In the genomic region with DNA sequence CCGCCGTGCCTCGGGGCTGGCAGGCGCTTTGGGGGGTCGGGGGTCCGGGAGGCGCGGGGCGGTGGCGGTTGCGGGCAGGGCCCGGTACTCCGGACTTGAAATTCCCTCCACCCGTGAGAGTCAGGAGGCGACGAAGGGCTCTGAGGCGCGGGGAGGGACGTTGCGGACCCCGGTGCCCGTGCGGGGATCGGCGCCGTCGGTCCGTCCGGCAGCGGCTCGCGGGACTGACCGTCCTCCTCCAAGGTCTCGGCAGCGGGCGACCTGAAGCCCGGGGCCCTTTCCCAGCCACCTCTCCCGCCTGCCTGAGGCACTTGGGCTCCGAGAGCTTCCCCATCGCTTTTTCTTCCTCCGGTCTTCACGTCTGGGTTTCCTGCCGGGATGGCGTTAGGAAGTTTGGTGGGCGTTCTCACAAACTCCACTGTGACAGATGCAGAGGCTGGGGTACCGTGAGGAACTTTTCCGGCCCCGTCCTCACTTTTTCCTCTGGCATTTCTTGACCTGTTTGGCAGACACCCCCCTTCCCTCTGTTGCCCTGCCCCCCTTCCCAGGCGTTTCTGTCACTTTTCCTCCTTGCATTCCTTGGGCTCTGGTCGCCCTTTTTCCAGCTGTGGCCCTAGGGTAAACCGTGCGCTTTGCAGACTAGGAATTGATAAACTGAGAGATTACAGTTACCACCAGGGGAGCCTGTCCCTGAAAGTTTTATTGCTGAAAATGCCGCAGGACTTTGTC, we compare ENCODE assay signal across 8 mouse cellular contexts. TPM values are rescaled to one million over a fixed set of nuclear protein-coding genes. Genes with fewer than 3 reads are reported as not detected.
DNase-seq lines count a peak whose midpoint lies in the region; ATAC-seq lines count a peak whose summit lies in the region.

No protein-coding gene starts in this region.

- peaks cover 4% of the 10 kb centered on the region; the same call in 1 of the 2 replicates for H3K9me3 ChIP-seq in embryonic facial prominence, embryonic 14.5 days (ENCODE audit: control insufficient read depth, low read length)
- 0 out of 2 replicates have a peak, but pooled peaks cover 2% of the 10 kb centered on the region for H3K9me3 ChIP-seq in heart, embryonic 16.5 days (replicated peaks; ENCODE audit: control insufficient read depth, low read length)

- H3K4me2 ChIP-seq in embryonic facial prominence, embryonic 14.5 days (ENCODE audit: low read depth, low read length), result peak overlapping the region; percentile 88
- H3K4me2 ChIP-seq in heart, embryonic 16.5 days (ENCODE audit: low read depth, low read length), result peak overlapping the region; percentile 75

- ATAC-seq in embryonic facial prominence, embryonic 14.5 days (ENCODE audit: low read depth), result 0 out of 2 replicates have a peak, but pooled peaks have one; percentile 34
- peak; percentile 24 for ATAC-seq in heart, embryonic 16.5 days (replicated peaks; ENCODE audit: extremely low read depth, insufficient read depth, low FRiP score)
- 0 out of 2 replicates have a peak, but pooled peaks have one; percentile 25 for ATAC-seq in megakaryocyte-erythroid progenitor cell, adult 5-6 weeks (replicated peaks; ENCODE audit: low FRiP score, low TSS enrichment, poor library complexity, severe bottlenecking)

- H3K36me3 ChIP-seq in embryonic facial prominence, embryonic 14.5 days (ENCODE audit: control insufficient read depth, insufficient read depth, low read length), result no peaks in the 10 kb centered on the region
- no peaks in the 10 kb centered on the region for H3K36me3 ChIP-seq in heart, embryonic 16.5 days (ENCODE audit: control insufficient read depth, insufficient read depth)

- H3K9ac ChIP-seq in embryonic facial prominence, embryonic 14.5 days (ENCODE audit: low read depth, low read length), result peak overlapping the region; percentile 79
- peak overlapping the region; percentile 90 for H3K9ac ChIP-seq in heart, embryonic 16.5 days (ENCODE audit: low read length)

- peak overlapping the region; percentile 55 for H3K27ac ChIP-seq in embryonic facial prominence, embryonic 14.5 days (replicated peaks; ENCODE audit: low read depth, low read length)
- peak overlapping the region; percentile 85 for H3K27ac ChIP-seq in heart, embryonic 16.5 days (ENCODE audit: low read length)

- no peaks in the 10 kb centered on the region for H3K27me3 ChIP-seq in embryonic facial prominence, embryonic 14.5 days (replicated peaks; ENCODE audit: control insufficient read depth, insufficient read depth, low read length)
- H3K27me3 ChIP-seq in heart, embryonic 16.5 days (ENCODE audit: control insufficient read depth, insufficient read depth, low read length), result no peaks in the 10 kb centered on the region

- peak overlapping the region; percentile 78 for H3K4me3 ChIP-seq in embryonic facial prominence, embryonic 14.5 days (ENCODE audit: low read depth, low read length)
- H3K4me3 ChIP-seq in heart, embryonic 16.5 days (ENCODE audit: low read length), result peak overlapping the region; percentile 87

- H3K4me1 ChIP-seq in embryonic facial prominence, embryonic 14.5 days (ENCODE audit: control insufficient read depth, insufficient read depth, low read length), result peaks cover 8% of the 10 kb centered on the region; the same call in 1 of the 2 replicates
- H3K4me1 ChIP-seq in heart, embryonic 16.5 days (ENCODE audit: control insufficient read depth, insufficient read depth, low read length), result 0 out of 2 replicates have a peak, but pooled peaks cover 3% of the 10 kb centered on the region

- under 1% methylated on average over 18 of the region's 53 CpGs for WGBS in embryonic facial prominence, embryonic 14.5 days
- under 1% methylated on average over 53 of the region's 53 CpGs for WGBS in heart, embryonic 16.5 days

- peak; percentile 27 for DNase-seq in gastrocnemius, adult 18-20 months (ENCODE audit: low spot score)
- no peak for DNase-seq in gastrocnemius, adult 8-10 months (ENCODE audit: low spot score in 2 of 2)
- DNase-seq in embryonic facial prominence, embryonic 14.5 days (ENCODE audit: low spot score), result peak; percentile 40
- DNase-seq in kidney, postnatal 14 days, result peak; percentile 67
- peak; percentile 25 for DNase-seq in urinary bladder, postnatal 25 days (ENCODE audit: low spot score)
- no peak for DNase-seq in cerebellum, postnatal 4 days (ENCODE audit: low spot score in 2 of 2)

RNA-seq across cellular contexts. Expression of a gene that starts 1.3 kb away (rescaled TPM):
- 10 to 100 TPM in 1 of 2 experiments, 1 to 10 TPM in 1; 9.0 to 18.0 TPM for total RNA-seq in gastrocnemius, adult 18-20 months (2021)
- total RNA-seq in gastrocnemius, adult 8-10 months (2022), result 10 to 100 TPM in 3 of 4 experiments, 1 to 10 TPM in 1; 8.9 to 12.8 (median 10.7) TPM
- polyA plus RNA-seq in embryonic facial prominence, embryonic 14.5 days (2014; fragmentation: Nextera tagmentation; extraction: Ambion mirVana), result 75.2 and 82.0 TPM in 2 replicates
- polyA plus RNA-seq in heart, embryonic 16.5 days (2015; fragmentation: Nextera tagmentation; extraction: Ambion mirVana), result 48.3 and 48.5 TPM in 2 replicates
- total RNA-seq in megakaryocyte-erythroid progenitor cell, adult 5-6 weeks (2014; fragmentation: Nextera tagmentation), result 7.1 TPM in 1 of 2 replicates, not detected in the other
- 1.1 and 1.8 TPM in 2 replicates for total RNA-seq in megakaryocyte-erythroid progenitor cell, adult 5-6 weeks (2017)

Comparison
In these comparisons a context has a peak if more than half of its experiments do, and no peak if none do; other contexts are left out.
1. DNase-seq: peak in gastrocnemius, adult 18-20 months (single experiment), embryonic facial prominence, embryonic 14.5 days (single experiment), kidney, postnatal 14 days (single experiment) and urinary bladder, postnatal 25 days (single experiment); none in gastrocnemius, adult 8-10 months (0 of 2) and cerebellum, postnatal 4 days (0 of 2).
2. Peak in every context shown above with its lines, with median percentiles within 50 percentile points of each other: ATAC-seq.